Mouse (Mus musculus) embryo, embryonic 11 days (tissue): ENCODE results near the gene Caap1.

ENCODE experiments used
- DNase-seq: peaks from one replicate; pipeline ENCODE4 v3.0.0-alpha.2; 2015

Caap1 gene

GRCm38 (mm10) chr4:94476749-94477399 lies 79.7 kb downstream of the Caap1 start:
- DNase-seq = no peak

- DNase-seq = no peak
These were observed 83.3 kb downstream of the Caap1 start for GRCm38 (mm10) chr4:94473286-94473685.

GRCm38 (mm10) chr4:94459424-94459823 lies 97.2 kb downstream of the Caap1 start:
- DNase-seq = no peak

GRCm38 (mm10) chr4:94454857-94455256 lies 101.7 kb downstream of the Caap1 start:
- no peak for DNase-seq
